Mouse (Mus musculus): ENCODE data around the gene Rfc2. TPM values are rescaled to one million over a fixed set of nuclear protein-coding genes. Genes with fewer than 3 reads are reported as not detected.
A peak's percentile ranks its signal among the peaks of the same experiment; 100 is the strongest.

The Rfc2 gene
- polyA plus RNA-seq, 1 experiment: 82.8 TPM

DNA sequence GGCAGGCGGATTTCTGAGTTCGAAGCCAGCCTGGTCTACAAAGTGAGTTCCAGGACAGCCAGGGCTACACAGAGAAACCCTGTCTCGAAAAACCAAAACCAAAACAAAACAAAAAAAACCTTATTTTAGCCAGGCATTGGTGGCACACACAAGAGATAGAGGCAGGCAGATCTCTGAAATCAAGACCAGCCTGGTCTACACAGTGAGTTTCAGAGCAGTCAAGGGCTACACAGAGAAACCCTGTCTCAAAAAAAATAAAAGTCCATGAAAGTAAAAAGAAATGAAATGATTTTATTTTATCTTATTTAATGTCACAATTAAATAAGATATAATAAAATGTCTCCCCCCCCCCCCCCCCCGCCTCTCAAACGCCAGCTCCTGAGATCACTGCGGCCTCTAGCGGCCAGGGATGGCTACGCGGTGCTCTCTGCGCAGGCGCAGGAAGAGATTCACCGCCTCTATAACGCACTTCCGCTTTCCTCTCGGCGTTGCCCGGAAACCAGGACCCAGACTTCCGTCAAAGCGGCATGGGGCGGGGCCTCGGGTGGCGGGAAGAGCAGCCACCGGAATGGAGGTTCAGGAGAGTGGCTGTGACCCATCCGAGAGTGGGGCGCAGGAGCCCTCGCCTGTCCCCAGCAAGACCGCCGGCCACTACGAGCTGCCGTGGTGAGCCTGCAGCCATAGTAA is 1.2 kb downstream of the Rfc2 start:
- TF ChIP-seq POLR2A (IDR thresholded peaks at IDR 0.05; ENCODE audit: low read depth, low read length) (peak; percentile 59), CTCF (IDR thresholded peaks at IDR 0.05; ENCODE audit: extremely low read depth, insufficient read depth, insufficient read length, insufficient replicate concordance) (peak; percentile 79)
- Histone ChIP-seq H3K36me3 (ENCODE audit: control insufficient read depth, insufficient read depth, low read length) (no peaks in the 10 kb centered on the region), H3K4me1 (ENCODE audit: control insufficient read depth, insufficient read depth, insufficient read length) (no peaks in the 10 kb centered on the region; the same call in 1 of the 2 replicates), H3K27me3 (ENCODE audit: control insufficient read depth, insufficient read depth, low read length) (no peaks in the 10 kb centered on the region), H3K27ac (ENCODE audit: insufficient read depth, low read length) (peak overlapping the region; percentile 76), H3K4me3 (ENCODE audit: extremely low read depth, insufficient read depth, insufficient read length) (peak overlapping the region; percentile 97)
- WGBS: 8% methylated on average over 26 of the region's 30 CpGs
- DNase-seq (ENCODE audit: low read depth in 1 of 2, low spot score in 2 of 2): peak; percentile 93 to 97

DNA sequence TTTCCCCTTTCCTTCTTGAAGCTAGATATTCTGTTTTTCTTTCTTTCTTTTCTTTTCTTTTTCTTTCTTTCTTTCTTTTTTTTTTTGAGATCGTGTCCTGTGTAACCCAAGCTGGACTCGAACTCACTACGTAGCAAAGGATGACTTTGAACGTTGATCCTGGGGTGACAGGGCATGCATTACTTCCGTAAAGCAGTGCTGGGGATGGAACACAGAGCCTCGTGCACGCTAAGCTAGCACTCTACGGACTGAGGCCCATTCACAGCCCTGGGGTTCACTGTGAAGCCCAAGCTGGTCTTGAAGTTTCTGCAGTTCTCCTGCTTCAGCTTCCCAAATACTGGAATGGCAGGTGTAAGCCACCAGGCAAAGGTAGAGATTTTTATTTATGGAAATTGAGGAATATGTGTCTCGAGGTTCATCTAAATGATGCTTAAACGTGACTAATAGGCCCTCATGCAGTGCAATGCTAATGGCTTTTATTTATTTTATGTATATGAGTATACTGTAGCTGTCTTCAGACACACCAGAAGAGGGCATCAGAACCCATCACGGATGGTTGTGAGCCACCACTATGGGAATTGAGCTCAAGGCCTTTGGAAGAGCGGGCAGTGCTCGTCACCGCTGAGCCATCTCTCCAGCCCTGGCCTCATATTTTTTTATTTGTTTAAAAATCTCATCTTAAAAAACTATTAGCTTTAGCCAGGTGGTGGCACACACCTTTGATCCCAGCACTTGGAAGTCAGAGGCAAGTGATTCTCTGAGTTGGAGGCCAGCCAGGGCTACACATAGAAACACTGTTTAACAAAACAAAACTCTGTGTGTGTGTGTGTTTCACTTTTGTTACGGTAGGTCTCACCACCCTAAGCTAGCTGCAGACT is 2.1 kb downstream of the Rfc2 start:
- no peak for TF ChIP-seq POLR2A (IDR thresholded peaks at IDR 0.05; ENCODE audit: low read depth, low read length)
- no peak for TF ChIP-seq CTCF (IDR thresholded peaks at IDR 0.05; ENCODE audit: extremely low read depth, insufficient read depth, insufficient read length, insufficient replicate concordance)
- H3K4me3 ChIP-seq (ENCODE audit: extremely low read depth, insufficient read depth, insufficient read length): peak overlapping the region; percentile 97
- peak overlapping the region; percentile 82 for H3K27ac ChIP-seq (ENCODE audit: insufficient read depth, low read length)
- H3K27me3 ChIP-seq (ENCODE audit: control insufficient read depth, insufficient read depth, low read length): no peaks in the 10 kb centered on the region
- 19% methylated on average over 15 of the region's 15 CpGs for WGBS
- no peak for DNase-seq (ENCODE audit: low read depth in 1 of 2, low spot score in 2 of 2)
- no peaks in the 10 kb centered on the region for H3K36me3 ChIP-seq (ENCODE audit: control insufficient read depth, insufficient read depth, low read length)
- H3K4me1 ChIP-seq (ENCODE audit: control insufficient read depth, insufficient read depth, insufficient read length): no peaks in the 10 kb centered on the region; the same call in 1 of the 2 replicates

DNA sequence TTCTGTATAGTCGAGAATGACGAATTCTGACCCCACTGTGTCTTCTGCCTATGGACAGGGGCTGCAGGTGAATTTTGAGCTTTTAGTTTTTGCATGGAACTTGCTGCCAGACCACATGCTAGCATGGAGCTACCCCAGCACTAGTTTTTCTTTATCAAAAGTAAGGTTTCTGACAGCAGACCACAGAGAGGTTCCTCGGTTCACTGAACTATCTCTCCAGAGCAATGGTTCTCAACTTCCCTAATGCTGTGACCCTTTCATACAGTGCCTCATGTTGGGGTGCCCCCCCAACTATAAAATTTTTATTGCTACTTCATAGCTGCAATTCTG is 2.7 kb downstream of the Rfc2 start:
- WGBS: 16% methylated on average over 3 of the region's 3 CpGs
- H3K4me3 ChIP-seq (ENCODE audit: extremely low read depth, insufficient read depth, insufficient read length): 0 out of 2 replicates have a peak overlapping the region, but pooled peaks have one; percentile 37
- no peaks in the 10 kb centered on the region for H3K27me3 ChIP-seq (ENCODE audit: control insufficient read depth, insufficient read depth, low read length)
- H3K27ac ChIP-seq (ENCODE audit: insufficient read depth, low read length): peak overlapping the region; percentile 82
- DNase-seq (ENCODE audit: low read depth in 1 of 2, low spot score in 2 of 2): no peak
- TF ChIP-seq POLR2A (IDR thresholded peaks at IDR 0.05; ENCODE audit: low read depth, low read length) (no peak), CTCF (IDR thresholded peaks at IDR 0.05; ENCODE audit: extremely low read depth, insufficient read depth, insufficient read length, insufficient replicate concordance) (no peak)
- H3K36me3 ChIP-seq (ENCODE audit: control insufficient read depth, insufficient read depth, low read length): no peaks in the 10 kb centered on the region; the same call in 1 of the 2 replicates
- H3K4me1 ChIP-seq (ENCODE audit: control insufficient read depth, insufficient read depth, insufficient read length): no peaks in the 10 kb centered on the region; the same call in 1 of the 2 replicates

DNA sequence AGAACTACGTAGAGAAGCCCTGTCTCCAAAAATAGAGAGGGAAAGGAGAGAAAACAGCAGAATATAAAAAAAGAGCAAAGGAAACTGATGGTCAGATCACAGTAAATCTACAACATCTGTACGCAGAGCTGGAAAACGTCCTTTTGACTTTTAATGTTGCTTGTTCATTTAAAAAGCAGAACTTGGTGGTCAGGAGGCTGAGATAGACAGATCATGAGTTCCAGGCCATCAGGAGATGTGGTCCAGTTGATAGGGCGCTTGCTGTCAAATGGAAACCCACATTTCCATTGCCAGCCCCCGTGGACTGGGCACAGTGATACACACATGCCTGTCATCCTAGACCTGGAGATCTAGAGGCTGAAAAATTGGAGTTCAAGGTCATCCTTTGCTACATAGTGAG is 3.6 kb downstream of the Rfc2 start:
- 42% methylated on average over 5 of the region's 5 CpGs for WGBS
- 0 out of 2 replicates have a peak overlapping the region, but pooled peaks have one; percentile 48 for H3K27ac ChIP-seq (ENCODE audit: insufficient read depth, low read length)
- no peak overlapping the region for H3K4me3 ChIP-seq (ENCODE audit: extremely low read depth, insufficient read depth, insufficient read length)
- no peaks in the 10 kb centered on the region for H3K27me3 ChIP-seq (ENCODE audit: control insufficient read depth, insufficient read depth, low read length)
- no peak for TF ChIP-seq POLR2A (IDR thresholded peaks at IDR 0.05; ENCODE audit: low read depth, low read length)
- no peak for TF ChIP-seq CTCF (IDR thresholded peaks at IDR 0.05; ENCODE audit: extremely low read depth, insufficient read depth, insufficient read length, insufficient replicate concordance)
- DNase-seq (ENCODE audit: low read depth in 1 of 2, low spot score in 2 of 2): peak; percentile 28 to 46
- H3K4me1 ChIP-seq (ENCODE audit: control insufficient read depth, insufficient read depth, insufficient read length): no peaks in the 10 kb centered on the region; the same call in 1 of the 2 replicates
- H3K36me3 ChIP-seq (ENCODE audit: control insufficient read depth, insufficient read depth, low read length): no peaks in the 10 kb centered on the region; the same call in 1 of the 2 replicates

- no peak overlapping the region for H3K27ac ChIP-seq (ENCODE audit: insufficient read depth, low read length)
- TF ChIP-seq POLR2A (IDR thresholded peaks at IDR 0.05; ENCODE audit: low read depth, low read length) (no peak), CTCF (IDR thresholded peaks at IDR 0.05; ENCODE audit: extremely low read depth, insufficient read depth, insufficient read length, insufficient replicate concordance) (no peak)
- peaks cover 15% of the 10 kb centered on the region for H3K36me3 ChIP-seq (ENCODE audit: control insufficient read depth, insufficient read depth, low read length)
- whole genome bisulfite sequencing: 56% methylated on average over 3 of the region's 3 CpGs
- no peak for DNase-seq (ENCODE audit: low read depth in 1 of 2, low spot score in 2 of 2)
- no peak overlapping the region for H3K4me3 ChIP-seq (ENCODE audit: extremely low read depth, insufficient read depth, insufficient read length)
- H3K4me1 ChIP-seq (ENCODE audit: control insufficient read depth, insufficient read depth, insufficient read length): no peaks in the 10 kb centered on the region
- H3K27me3 ChIP-seq (ENCODE audit: control insufficient read depth, insufficient read depth, low read length): no peaks in the 10 kb centered on the region
Measured at GRCm38 (mm10) chr5:134589900-134590299, 8.7 kb downstream of the Rfc2 start.

DNA sequence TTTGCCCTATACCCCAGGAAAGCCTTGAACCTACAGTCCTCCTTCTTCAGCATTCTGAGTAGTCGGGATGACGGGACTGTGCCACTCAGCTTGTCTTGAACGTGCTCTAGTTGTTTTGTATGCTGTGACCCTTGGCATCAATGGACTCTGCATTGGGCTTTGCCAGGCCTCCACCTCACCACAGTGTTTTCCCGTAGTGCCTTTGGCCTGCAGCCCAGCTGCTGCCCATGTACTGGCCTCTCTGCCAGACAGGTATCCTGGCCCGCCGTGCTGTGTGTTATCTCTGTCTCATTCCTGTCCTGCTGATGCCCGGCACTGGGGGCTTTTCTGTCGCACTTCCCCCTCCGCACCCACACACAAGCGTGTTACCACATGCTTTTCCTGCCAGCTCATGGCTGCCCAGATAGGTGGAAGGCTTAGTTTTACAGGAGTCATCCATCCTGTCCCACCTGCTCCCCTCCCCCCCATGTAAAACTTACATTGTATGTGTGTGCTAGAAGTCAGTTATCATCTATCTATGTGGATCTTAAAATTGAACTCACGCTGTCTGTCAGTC is 10.9 kb downstream of the Rfc2 start:
- Histone ChIP-seq H3K36me3 (ENCODE audit: control insufficient read depth, insufficient read depth, low read length) (peaks cover 22% of the 10 kb centered on the region), H3K4me3 (ENCODE audit: extremely low read depth, insufficient read depth, insufficient read length) (no peak overlapping the region), H3K27ac (ENCODE audit: insufficient read depth, low read length) (no peak overlapping the region), H3K4me1 (ENCODE audit: control insufficient read depth, insufficient read depth, insufficient read length) (no peaks in the 10 kb centered on the region), H3K27me3 (ENCODE audit: control insufficient read depth, insufficient read depth, low read length) (no peaks in the 10 kb centered on the region)
- TF ChIP-seq CTCF (IDR thresholded peaks at IDR 0.05; ENCODE audit: extremely low read depth, insufficient read depth, insufficient read length, insufficient replicate concordance) (no peak), POLR2A (IDR thresholded peaks at IDR 0.05; ENCODE audit: low read depth, low read length) (no peak)
- 68% methylated on average over 11 of the region's 11 CpGs for WGBS
- no peak for DNase-seq (ENCODE audit: low read depth in 1 of 2, low spot score in 2 of 2)

Measured in spleen, adult 2 months (tissue).